Mouse (Mus musculus) monocyte, adult 5-6 weeks (primary cell): Measurements from ENCODE around the gene Parm1. TPM values are rescaled to one million over a fixed set of nuclear protein-coding genes. Genes with fewer than 3 reads are reported as not detected.

Source experiments
- ATAC-seq: fragments of 153-309, 156-312 bp; replicated peaks from 2 replicates; pipeline ENCODE4 v1.8.0; 2017; ENCODE audit warnings: mild to moderate bottlenecking; ENCODE audit not compliant: low TSS enrichment, insufficient number of reproducible peaks, severe bottlenecking, poor library complexity, low FRiP score
- total RNA-seq: library from RNA; stranded (forward); fragments of 200-1000, 200-491, 200-594 nt; gene quantifications from 3 replicates; pipeline ENCODE4 v1.2.3, GENCODE M21; 2017

Gene Parm1
- total RNA-seq, 1 experiment from 2014 or later: 1.1 TPM

- no peak for ATAC-seq
Observed at GRCm38 (mm10) chr5:91564054-91564453, 46.6 kb downstream of the Parm1 start.

- no peak for ATAC-seq
Observed at GRCm38 (mm10) chr5:91565458-91565857, 48.0 kb downstream of the Parm1 start.

- no peak for ATAC-seq
Observed at GRCm38 (mm10) chr5:91566591-91566990, 49.2 kb downstream of the Parm1 start.

- ATAC-seq: no peak
Observed at GRCm38 (mm10) chr5:91574211-91574610, 56.8 kb downstream of the Parm1 start.

- ATAC-seq: no peak
Observed at GRCm38 (mm10) chr5:91578924-91579323, 61.5 kb downstream of the Parm1 start.

- ATAC-seq: no peak
Observed at GRCm38 (mm10) chr5:91581799-91582198, 64.4 kb downstream of the Parm1 start.

GRCm38 (mm10) chr5:91586206-91586605 is 68.8 kb downstream of the Parm1 start:
- ATAC-seq: no peak

GRCm38 (mm10) chr5:91594083-91594482 is 76.7 kb downstream of the Parm1 start:
- no peak for ATAC-seq

- ATAC-seq: no peak
Observed at GRCm38 (mm10) chr5:91597216-91597615, 79.8 kb downstream of the Parm1 start.

GRCm38 (mm10) chr5:91599801-91600200 is 82.4 kb downstream of the Parm1 start:
- ATAC-seq: no peak

- ATAC-seq: no peak
Observed at GRCm38 (mm10) chr5:91603347-91603746, 85.9 kb downstream of the Parm1 start.

GRCm38 (mm10) chr5:91603787-91604439 is 86.5 kb downstream of the Parm1 start:
- no peak for ATAC-seq

GRCm38 (mm10) chr5:91607234-91607633 is 89.8 kb downstream of the Parm1 start:
- no peak for ATAC-seq

- ATAC-seq: no peak
Observed at GRCm38 (mm10) chr5:91607841-91608240, 90.4 kb downstream of the Parm1 start.

GRCm38 (mm10) chr5:91609041-91609440 is 91.6 kb downstream of the Parm1 start:
- ATAC-seq: no peak

- 0 out of 2 replicates have a peak, but pooled peaks have one; percentile 11 for ATAC-seq
Observed at GRCm38 (mm10) chr5:91609511-91610300, 92.3 kb downstream of the Parm1 start.

GRCm38 (mm10) chr5:91610499-91610898 is 93.1 kb downstream of the Parm1 start:
- ATAC-seq: peak; percentile 72; the same call in 1 of the 2 replicates

GRCm38 (mm10) chr5:91611589-91611988 is 94.2 kb downstream of the Parm1 start:
- no peak for ATAC-seq

GRCm38 (mm10) chr5:91617331-91618233 is 100.2 kb downstream of the Parm1 start:
- no peak for ATAC-seq
